Mouse (Mus musculus) T-cell, adult 2 months (primary cell): Measurements from ENCODE around the gene Cradd.
A peak's percentile ranks its signal among the peaks of the same experiment; 100 is the strongest.

Experiments used
- DNase-seq: peaks from one replicate; pipeline ENCODE4 v3.0.0; 2022; ENCODE audit warnings: low spot score

The Cradd gene

GRCm38 (mm10) chr10:95323393-95324277 is at the start of gene Cradd:
Gene Cradd (minus strand): TSS chr10:95324133.
- peak; percentile 85 for DNase-seq

- no peak for DNase-seq
These were observed 49.4 kb upstream of the Cradd start for GRCm38 (mm10) chr10:95373340-95373739.

GRCm38 (mm10) chr10:95371942-95372341 is 48.0 kb upstream of the Cradd start:
- no peak for DNase-seq

- DNase-seq: no peak
These were observed 45.3 kb upstream of the Cradd start for GRCm38 (mm10) chr10:95369190-95369589.

GRCm38 (mm10) chr10:95368151-95368550 is 44.2 kb upstream of the Cradd start:
- DNase-seq: no peak

- no peak for DNase-seq
These were observed 43.7 kb upstream of the Cradd start for GRCm38 (mm10) chr10:95367661-95368089.

GRCm38 (mm10) chr10:95367241-95367640 is 43.3 kb upstream of the Cradd start:
- DNase-seq: no peak

- DNase-seq: no peak
These were observed 38.4 kb upstream of the Cradd start for GRCm38 (mm10) chr10:95362326-95362725.

GRCm38 (mm10) chr10:95361260-95361841 is 37.4 kb upstream of the Cradd start:
- no peak for DNase-seq

- no peak for DNase-seq
These were observed 36.1 kb upstream of the Cradd start for GRCm38 (mm10) chr10:95360048-95360447.

- peak; percentile 12 for DNase-seq
These were observed 33.8 kb upstream of the Cradd start for GRCm38 (mm10) chr10:95357721-95358120.

GRCm38 (mm10) chr10:95356711-95357110 is 32.8 kb upstream of the Cradd start:
- no peak for DNase-seq

- no peak for DNase-seq
These were observed 31.8 kb upstream of the Cradd start for GRCm38 (mm10) chr10:95355678-95356268.

- DNase-seq: no peak
These were observed 30.7 kb upstream of the Cradd start for GRCm38 (mm10) chr10:95354673-95355072.

- DNase-seq: no peak
These were observed 30.1 kb upstream of the Cradd start for GRCm38 (mm10) chr10:95354047-95354446.

- no peak for DNase-seq
These were observed 24.5 kb upstream of the Cradd start for GRCm38 (mm10) chr10:95348457-95348856.

- no peak for DNase-seq
These were observed 23.8 kb upstream of the Cradd start for GRCm38 (mm10) chr10:95347776-95348175.

GRCm38 (mm10) chr10:95342833-95343590 is 19.1 kb upstream of the Cradd start:
- no peak for DNase-seq

- DNase-seq: no peak
These were observed 16.7 kb upstream of the Cradd start for GRCm38 (mm10) chr10:95340676-95341075.

- no peak for DNase-seq
These were observed 13.7 kb upstream of the Cradd start for GRCm38 (mm10) chr10:95337589-95337988.

GRCm38 (mm10) chr10:95336781-95337544 is 13.0 kb upstream of the Cradd start:
- no peak for DNase-seq
